Mouse (Mus musculus) layer of hippocampus, adult 9-11 months (tissue): Measurements from ENCODE around the gene Chfr.

ENCODE experiments used
- DNase-seq: peaks from one replicate; pipeline ENCODE4 v3.0.0; 2022

The Chfr gene

DNA sequence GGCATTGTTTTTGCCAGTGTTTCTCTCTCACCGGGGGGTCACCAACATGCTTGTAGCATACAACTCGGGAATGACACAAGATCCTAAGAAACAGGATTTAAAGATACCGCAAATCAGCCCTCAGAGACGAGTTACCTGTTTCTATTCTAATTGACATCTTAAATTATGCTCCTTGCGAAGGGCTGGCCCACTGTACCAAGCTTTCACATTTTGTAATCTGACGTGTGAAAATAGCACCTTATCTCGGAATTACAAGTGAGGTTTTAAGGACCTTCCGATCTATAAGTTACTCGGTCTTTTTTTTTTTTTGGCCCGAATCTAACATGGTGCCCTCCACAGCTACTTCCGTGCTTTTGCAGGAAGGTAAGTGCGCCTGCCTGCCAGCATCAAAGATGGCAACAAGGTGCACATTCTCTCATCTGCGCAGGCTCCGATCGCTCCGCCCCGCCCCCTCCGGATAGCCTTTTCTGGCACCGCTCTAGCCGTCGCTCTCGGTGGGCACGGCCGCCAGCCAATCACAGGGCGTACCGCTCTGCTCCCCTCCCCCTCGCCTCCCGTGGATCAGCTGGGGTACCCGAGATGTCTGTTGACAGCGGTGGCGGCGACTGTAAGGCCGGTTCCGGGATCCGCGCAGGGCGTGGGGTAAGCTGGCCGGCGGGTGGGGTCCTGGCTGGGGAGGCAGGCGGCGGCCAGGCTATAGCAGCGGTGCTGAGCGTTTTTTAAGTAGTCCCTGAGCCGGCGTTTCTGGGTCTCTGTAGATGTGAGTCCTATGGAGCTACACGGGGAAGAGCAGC is at the start of gene Chfr:
Gene Chfr, plus strand, starts transcription at position 550 of the 794 bp plus-strand sequence.
- DNase-seq, result peak; percentile 99

- DNase-seq, result no peak
Observed at GRCm38 (mm10) chr5:110086161-110086866, 49.3 kb upstream of the Chfr start.

DNA sequence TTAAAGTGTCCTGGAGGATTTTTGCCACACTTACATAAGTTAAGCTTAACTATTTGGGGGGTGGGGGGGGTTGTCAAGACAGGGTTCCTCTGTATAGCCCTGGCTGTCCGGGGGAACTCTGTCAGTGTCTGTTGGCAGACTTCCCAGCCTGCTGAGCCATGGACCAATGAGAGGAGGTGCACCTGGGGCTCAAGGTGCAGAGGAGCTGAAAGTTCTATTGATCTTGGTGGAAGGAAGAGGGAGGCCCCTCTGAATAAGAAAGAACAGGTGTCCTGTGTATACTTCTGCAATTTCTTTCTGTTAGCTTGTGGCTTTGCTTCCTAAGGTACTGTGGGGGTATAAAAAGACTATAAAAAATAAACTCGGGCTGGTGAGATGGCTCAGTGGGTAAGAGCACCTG is 44.1 kb upstream of the Chfr start:
- no peak for DNase-seq

- peak; percentile 95 for DNase-seq
Observed at GRCm38 (mm10) chr5:110094030-110094846, 41.4 kb upstream of the Chfr start, which contains the start of gene Gm35315. TSS of gene Gm35315 (minus strand) at chr5:110094420.

DNA sequence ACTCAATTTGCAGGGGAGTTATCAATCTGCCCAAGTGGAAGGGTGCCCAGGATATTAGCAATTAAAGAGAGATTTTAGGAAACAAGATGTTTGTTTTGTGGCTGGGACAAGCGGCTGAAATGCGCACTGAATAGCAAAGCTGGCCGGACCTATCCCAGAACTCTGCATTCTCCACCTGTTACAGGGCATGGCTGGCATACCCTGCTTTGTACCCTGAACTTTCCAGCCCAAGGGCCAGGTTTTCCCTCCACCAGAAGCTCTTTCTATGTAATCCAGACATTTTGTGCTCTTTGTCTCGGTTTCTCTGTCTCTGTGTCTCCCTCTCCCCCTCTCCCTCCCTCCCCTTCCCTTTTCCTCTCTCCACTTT is 40.8 kb upstream of the Chfr start:
- DNase-seq, result no peak

- DNase-seq, result peak; percentile 52
Observed at GRCm38 (mm10) chr5:110098991-110099477, 36.6 kb upstream of the Chfr start.

DNA sequence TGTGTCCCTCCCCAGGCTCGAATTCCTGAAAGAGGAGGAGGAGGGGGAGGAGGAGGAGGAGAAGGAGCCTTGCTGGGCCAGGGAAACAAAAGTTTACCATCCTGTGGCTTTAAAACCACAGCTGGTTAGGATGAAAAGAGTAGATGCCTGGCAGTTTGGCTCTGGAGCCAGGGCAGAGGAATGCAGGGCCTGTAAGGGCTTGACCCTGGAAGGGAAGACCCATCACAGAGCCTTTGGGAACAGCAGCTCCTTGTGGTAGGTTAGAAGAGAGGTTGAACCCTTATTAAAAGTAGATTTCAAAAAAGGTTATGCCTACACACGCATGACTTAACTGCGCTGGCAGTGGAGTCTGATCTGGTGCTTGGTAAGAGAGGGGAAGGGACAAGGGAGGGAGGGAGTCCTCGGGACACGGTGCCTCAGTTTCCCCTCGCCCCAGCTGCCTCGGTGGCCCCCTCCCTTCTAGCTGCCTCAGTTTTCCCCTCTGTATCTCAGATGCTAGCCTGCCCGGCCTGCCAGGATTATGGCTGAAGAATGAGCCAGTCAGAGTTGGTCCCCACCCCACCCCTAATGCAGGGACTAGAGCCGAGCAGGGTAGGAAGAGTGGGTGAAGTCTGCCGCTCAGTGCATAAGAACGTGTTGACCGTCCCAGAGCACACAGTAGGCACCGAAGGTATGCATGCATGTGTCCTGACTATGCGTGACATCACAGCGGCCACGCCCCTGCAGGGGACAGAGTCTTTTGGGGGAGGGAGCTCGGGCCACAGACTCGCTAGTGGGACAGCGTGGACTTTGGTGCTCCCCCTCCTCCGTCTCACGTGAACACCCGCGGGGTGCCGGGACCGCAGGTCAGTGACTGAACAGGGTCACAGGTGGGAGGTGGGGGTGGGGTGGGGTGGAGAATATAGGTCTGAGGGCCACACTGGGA is 35.7 kb upstream of the Chfr start, which contains the start of gene Plcxd1:
Gene Plcxd1, plus strand, starts transcription at position 314 of the 925 bp plus-strand sequence.
- DNase-seq, result no peak

GRCm38 (mm10) chr5:110100921-110101631 is 34.6 kb upstream of the Chfr start:
- DNase-seq, result peak; percentile 42

- peak; percentile 74 for DNase-seq
Observed at GRCm38 (mm10) chr5:110101716-110102347, 33.8 kb upstream of the Chfr start.

DNA sequence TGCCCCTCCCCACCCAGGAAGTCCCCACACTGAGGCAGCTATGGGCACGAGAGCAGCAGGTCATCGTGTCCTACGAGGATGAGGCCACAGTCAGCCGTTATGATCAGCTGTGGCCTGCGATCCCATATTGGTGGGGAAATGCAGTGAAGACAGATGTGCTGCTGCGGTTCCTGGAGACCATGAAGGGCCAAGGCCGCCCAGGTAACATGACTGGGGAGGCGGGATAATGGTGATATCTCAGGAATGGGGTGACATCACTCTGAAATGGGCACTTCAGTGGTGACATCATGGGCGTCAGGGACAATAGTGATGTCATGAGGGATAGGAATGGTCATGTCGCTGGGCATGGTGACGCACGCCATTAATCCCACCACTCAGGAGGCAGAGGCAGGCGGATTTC is 33.2 kb upstream of the Chfr start:
- DNase-seq, result no peak

DNA sequence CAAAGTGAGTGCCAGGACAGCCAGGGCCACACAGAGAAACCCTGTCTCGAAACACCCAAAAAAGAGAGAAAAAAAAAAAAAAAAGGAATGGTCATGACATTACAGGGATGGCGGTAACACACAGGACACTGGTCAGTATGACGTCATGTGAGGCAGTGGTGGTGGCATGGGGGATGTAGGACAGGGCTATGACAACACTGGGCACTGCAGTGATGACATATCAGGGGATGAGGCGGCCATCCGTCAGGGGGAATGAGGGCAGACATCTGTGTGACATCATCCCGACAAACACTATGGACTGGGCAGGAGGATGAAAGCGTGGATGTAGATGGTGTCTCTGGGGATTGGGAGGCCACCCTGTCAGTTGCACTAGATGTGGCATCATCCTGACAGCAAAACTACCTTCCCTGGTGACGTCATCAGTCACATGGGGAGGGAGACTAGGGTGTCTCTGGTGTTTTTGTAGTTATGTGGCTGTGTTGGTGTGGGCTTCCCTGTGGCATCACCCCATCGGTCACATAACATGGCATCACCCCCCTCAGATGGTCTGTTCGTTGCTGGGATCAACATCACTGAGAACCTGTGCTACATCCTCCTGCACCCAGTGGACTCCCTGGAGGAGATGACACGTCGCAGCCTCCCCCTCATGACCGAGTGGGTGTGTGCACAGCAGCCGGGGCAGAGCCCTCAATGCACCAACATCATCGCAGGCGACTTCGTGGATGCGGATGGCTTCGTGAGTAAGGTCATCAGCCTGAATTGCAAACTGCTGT is 32.6 kb upstream of the Chfr start:
- no peak for DNase-seq

DNA sequence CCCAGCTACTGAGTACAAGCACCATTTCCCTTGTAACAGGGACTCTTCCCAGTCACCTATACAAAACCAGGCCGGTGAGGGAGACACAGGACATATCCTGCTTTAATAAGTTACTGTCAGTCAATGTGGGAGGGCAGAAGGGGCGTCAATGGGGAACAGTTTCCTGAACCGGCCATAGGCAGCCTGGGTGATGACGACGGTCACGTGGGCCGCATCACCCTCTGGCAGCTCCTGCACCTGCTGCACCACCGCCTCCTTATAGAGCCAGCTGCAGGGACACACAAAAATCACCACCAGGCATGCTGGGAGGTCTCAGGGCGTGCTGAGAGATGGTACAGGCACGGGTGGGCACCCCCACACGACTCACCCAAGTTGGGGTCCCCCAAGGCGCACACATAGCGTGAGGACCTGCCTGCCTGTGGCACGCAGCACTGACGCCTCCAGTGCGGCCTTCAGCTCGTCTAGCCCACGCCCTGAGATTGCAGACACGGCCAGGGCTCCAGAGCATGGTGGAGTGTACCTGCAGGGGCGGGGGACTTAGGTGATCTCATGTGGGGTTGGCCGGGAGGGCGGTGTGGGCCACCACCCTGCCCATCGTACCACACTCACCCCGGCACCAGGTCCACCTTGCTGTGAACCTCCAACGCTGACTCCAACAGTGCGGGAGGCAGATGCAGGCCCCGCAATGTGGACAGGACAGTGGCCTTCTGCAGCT is 31.6 kb upstream of the Chfr start:
- DNase-seq, result peak; percentile 26

DNA sequence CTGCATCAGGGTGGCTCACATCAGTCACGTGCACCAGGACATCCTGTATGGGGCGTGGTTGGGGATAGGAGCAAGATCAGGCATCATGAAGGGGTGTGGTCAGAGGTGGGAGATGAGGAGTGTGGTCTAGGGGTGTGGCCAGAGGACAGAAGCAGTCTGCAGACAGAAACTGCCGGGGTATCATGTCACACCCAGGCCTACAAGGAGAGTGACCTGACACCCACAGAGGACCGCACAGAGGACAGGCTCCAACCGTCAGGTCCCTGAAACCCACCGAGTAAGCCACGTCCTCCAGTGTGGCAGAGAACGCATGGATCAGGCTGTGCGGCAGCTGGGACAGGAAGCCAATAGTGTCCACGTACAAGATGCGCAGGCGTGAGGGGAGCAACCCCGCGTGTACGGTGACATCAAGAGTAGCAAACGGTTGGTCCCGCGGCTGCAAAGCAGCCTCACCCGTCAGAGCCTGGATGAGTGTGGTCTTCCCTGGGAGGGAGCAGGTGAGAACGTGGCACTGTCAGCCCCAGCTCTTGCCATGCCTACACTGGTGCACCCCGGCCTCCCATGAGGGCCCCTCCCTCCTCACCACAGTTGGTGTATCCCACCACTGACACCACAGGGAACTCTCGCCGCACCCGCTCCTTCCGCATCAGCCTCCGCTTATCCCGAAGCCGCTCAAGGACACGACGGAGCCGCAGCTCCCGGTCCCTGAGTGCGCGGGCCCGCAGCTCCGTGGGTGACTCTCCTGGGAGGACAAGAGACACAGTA is 30.8 kb upstream of the Chfr start:
- no peak for DNase-seq

GRCm38 (mm10) chr5:110106140-110106871 is 29.3 kb upstream of the Chfr start:
- peak; percentile 60 for DNase-seq

DNA sequence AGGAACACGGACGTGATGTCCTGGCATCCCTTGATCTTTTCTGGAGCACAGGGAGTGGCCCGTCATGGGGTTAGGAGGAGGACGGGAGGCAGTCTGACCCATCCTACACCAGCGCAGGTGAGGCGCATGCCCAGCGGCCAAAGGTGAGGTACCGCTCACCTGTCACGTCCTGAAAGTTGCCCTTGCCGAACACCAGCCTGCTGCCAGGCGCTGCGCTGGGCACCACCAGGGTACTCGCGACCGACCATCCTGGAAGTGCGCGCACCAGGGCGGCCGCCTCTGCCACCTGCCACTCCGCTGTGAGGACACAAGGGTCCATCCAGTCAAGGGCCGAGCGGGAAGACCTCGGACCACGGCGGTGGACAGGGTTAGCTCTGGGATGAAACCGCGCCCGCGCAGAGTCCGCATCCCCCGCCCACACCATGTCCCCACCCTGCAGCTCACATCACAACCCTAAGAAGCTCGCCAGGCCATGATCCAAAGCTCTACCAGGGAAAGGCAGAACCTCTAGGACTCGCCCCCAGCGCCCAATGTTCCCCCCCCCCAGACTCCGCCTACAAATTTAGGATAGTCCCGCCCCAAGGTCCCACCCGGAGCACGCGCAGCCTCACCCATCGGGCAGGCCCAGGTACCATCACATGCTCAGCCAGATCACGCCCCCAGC is 28.6 kb upstream of the Chfr start:
- DNase-seq, result peak; percentile 54

GRCm38 (mm10) chr5:110107581-110108304 is 27.9 kb upstream of the Chfr start, which contains the start of gene Gtpbp6:
TSS of gene Gtpbp6 (minus strand) at chr5:110108197.
- DNase-seq, result peak; percentile 98

- no peak for DNase-seq
Observed at GRCm38 (mm10) chr5:110108305-110108628, 27.4 kb upstream of the Chfr start.
